Comparison of ENCODE assay signal across 9 mouse cellular contexts in the genomic region with DNA sequence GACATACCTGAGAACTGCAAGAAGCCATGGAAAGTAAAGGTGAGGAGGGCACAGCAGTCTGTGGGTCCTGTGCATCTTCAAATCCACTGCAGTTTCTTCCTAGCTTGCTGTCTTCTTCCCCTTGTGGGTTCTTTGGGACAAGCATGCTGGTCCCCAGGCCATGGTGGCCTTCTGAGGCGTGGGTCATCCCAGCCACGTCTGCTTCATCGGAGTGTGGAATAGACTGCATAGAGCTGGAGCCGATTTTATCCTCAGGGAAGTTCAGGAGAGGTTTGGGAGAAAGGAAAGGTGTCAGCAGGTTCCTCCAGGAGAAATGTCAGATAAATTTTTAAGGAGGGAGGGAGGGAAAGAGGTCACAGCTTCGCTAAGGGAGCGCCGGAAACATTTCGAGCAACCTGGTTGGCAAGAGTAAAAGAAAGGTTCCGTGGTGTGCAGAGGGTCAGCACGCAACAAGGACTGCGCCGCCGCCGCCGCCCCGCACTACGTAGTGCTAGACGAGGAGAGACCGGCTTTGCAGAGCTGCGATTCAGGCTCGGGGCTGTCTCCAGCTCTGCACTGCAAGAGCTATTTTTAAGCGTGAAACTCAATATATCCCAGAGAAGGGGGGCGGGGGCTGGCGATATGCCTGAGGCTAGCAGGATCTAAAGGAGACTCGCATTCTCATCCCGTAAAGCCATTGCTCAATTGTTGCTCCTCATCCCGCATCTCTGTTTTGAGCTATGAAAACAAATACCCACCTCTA. TPM values are rescaled to one million over a fixed set of nuclear protein-coding genes. Genes with fewer than 3 reads are reported as not detected.
A peak's percentile ranks its signal among the peaks of the same experiment; 100 is the strongest.
DNase-seq lines count a peak whose midpoint lies in the region; ATAC-seq and TF ChIP-seq lines count a peak whose summit lies in the region.
"Had no signal": no experiment of that assay in that cellular context is flagged by ENCODE, and none has a peak within 500 bp of the region (broad histone marks: within the 10 kb centered on the region; RNA-seq: fewer than 3 reads in every experiment).

A gene (minus strand): TSS at position 657 of the 742 bp plus-strand sequence.

- no peak for ATAC-seq in limb, embryonic 11.5 days (ENCODE audit: insufficient number of reproducible peaks, low FRiP score, low TSS enrichment, low read depth)
- peak; percentile 94 for ATAC-seq in neural tube, embryonic 15.5 days (ENCODE audit: low FRiP score)

- intact Hi-C loops in heart, postnatal 10 days (cut with DNase I), result loop anchor here (5.0 kb wide), 2 partner anchors 43 to 63 kb away; no protein-coding TSS in a partner anchor

- peak; percentile 16; the same call in 1 of the 2 replicates for TF ChIP-seq POLR2A in brain, embryonic 14.5 days (IDR thresholded peaks at IDR 0.05; ENCODE audit: borderline replicate concordance, extremely low read depth, insufficient read depth, insufficient read length, poor library complexity, severe bottlenecking)

- peaks cover 4 to 13% of the 10 kb centered on the region in 2 experiments; a peak in 3 of 4 replicates for H3K4me1 ChIP-seq in ES-E14 (ENCODE audit: control insufficient read depth in 2 of 2, insufficient read depth in 2 of 2, low read length in 2 of 2, poor library complexity in 1 of 2)
- no peaks in the 10 kb centered on the region for H3K4me1 ChIP-seq in limb, embryonic 11.5 days (ENCODE audit: control insufficient read depth, insufficient read depth, low read length)
- peaks cover 16% of the 10 kb centered on the region; the same call in 1 of the 2 replicates for H3K4me1 ChIP-seq in neural tube, embryonic 15.5 days

- H3K9ac ChIP-seq in ES-E14 (ENCODE audit: insufficient read depth, low read depth, low read length, poor library complexity, severe bottlenecking), result no peak within 1 kb of the TSS
- peak within 1 kb of the TSS; percentile 49; the same call in 1 of the 2 replicates for H3K9ac ChIP-seq in limb, embryonic 11.5 days (ENCODE audit: low read length)
- peak within 1 kb of the TSS; percentile 60 for H3K9ac ChIP-seq in neural tube, embryonic 15.5 days (replicated peaks)

- no peaks in the 10 kb centered on the region for H3K36me3 ChIP-seq in ES-E14 (ENCODE audit: control insufficient read depth, insufficient read depth, low read length, poor library complexity, severe bottlenecking)
- no peaks in the 10 kb centered on the region for H3K36me3 ChIP-seq in limb, embryonic 11.5 days (ENCODE audit: control insufficient read depth, insufficient read depth, low read length)
- H3K36me3 ChIP-seq in neural tube, embryonic 15.5 days, result no peaks in the 10 kb centered on the region

- peaks cover 5% of the 10 kb centered on the region for H3K27me3 ChIP-seq in limb, embryonic 11.5 days (ENCODE audit: control insufficient read depth, insufficient read depth, low read length)
- no peaks in the 10 kb centered on the region for H3K27me3 ChIP-seq in neural tube, embryonic 15.5 days (replicated peaks)

- H3K4me2 ChIP-seq in limb, embryonic 11.5 days (ENCODE audit: low read depth, severe bottlenecking), result peak within 1 kb of the TSS; percentile 66
- H3K4me2 ChIP-seq in neural tube, embryonic 15.5 days, result peak within 1 kb of the TSS; percentile 74

- DNase-seq in ES-E14 (ENCODE audit: low read depth, low spot score), result no peak
- peak; percentile 79 for DNase-seq in brain, embryonic 14.5 days (ENCODE audit: low read depth)
- peak; percentile 6 for DNase-seq in fibroblast of lung, adult 2 months (ENCODE audit: low read depth)
- DNase-seq in heart, postnatal 10 days, result peak; percentile 37 to 55
- peak; percentile 54 for DNase-seq in limb, embryonic 11.5 days (ENCODE audit: low spot score)
- no peak for DNase-seq in spleen, postnatal 36 days (ENCODE audit: low spot score in 2 of 2)
- DNase-seq in kidney, postnatal 25 days, result no peak

- WGBS in limb, embryonic 11.5 days, result 5% methylated on average over 27 of the region's 27 CpGs
- WGBS in neural tube, embryonic 15.5 days, result 2% methylated on average over 27 of the region's 27 CpGs

- H3K9me3 ChIP-seq in ES-E14 (ENCODE audit: control insufficient read depth, insufficient read depth, low read depth, low read length), result no peaks in the 10 kb centered on the region
- no peaks in the 10 kb centered on the region for H3K9me3 ChIP-seq in limb, embryonic 11.5 days (ENCODE audit: control insufficient read depth, low read length)
- no peaks in the 10 kb centered on the region for H3K9me3 ChIP-seq in neural tube, embryonic 15.5 days (replicated peaks)

- peak within 1 kb of the TSS; percentile 24 to 35; a peak in 2 of 4 replicates for H3K4me3 ChIP-seq in ES-E14 (ENCODE audit: insufficient read depth in 1 of 2, low read depth in 1 of 2, low read length in 2 of 2, poor library complexity in 1 of 2, severe bottlenecking in 1 of 2)
- peak within 1 kb of the TSS; percentile 39 for H3K4me3 ChIP-seq in limb, embryonic 11.5 days (ENCODE audit: low read depth, low read length)
- H3K4me3 ChIP-seq in neural tube, embryonic 15.5 days (replicated peaks), result peak within 1 kb of the TSS; percentile 50

- TF ChIP-seq CTCF in brain, embryonic 14.5 days (IDR thresholded peaks at IDR 0.05; ENCODE audit: borderline replicate concordance, extremely low read depth, insufficient read depth, insufficient read length), result no peak

- in situ Hi-C loops in ES-E14 (cut with MboI; ENCODE audit: low sequenced_read_pairs in 2 of 2, unreplicated experiment in 2 of 2), result no loop called here

- no peak within 1 kb of the TSS for H3K27ac ChIP-seq in ES-E14 (ENCODE audit: insufficient read depth, low read depth, low read length, poor library complexity, severe bottlenecking)
- H3K27ac ChIP-seq in limb, embryonic 11.5 days (replicated peaks; ENCODE audit: low read depth, low read length), result no peak within 1 kb of the TSS
- H3K27ac ChIP-seq in neural tube, embryonic 15.5 days (replicated peaks), result peak within 1 kb of the TSS; percentile 85

TF ChIP-seq in ES-E14, 5 proteins besides CTCF, POLR2A, EP300 and RAD21:
- TF ChIP-seq ZC3H11A (IDR thresholded peaks at IDR 0.05; ENCODE audit: borderline replicate concordance, low read depth, low read length), result no peak
- no peak for TF ChIP-seq MAFK (IDR thresholded peaks at IDR 0.05; ENCODE audit: insufficient read depth, low read depth, low read length)
- no peak for TF ChIP-seq CHD2 (IDR thresholded peaks at IDR 0.05; ENCODE audit: low read depth, low read length)
- TF ChIP-seq ZNF384 (IDR thresholded peaks at IDR 0.05; ENCODE audit: low read depth, low read length), result no peak
- TF ChIP-seq HCFC1 (IDR thresholded peaks at IDR 0.05; ENCODE audit: borderline replicate concordance, insufficient read depth, low read length), result no peak

RNA-seq across cellular contexts. Expression of the gene that starts here (rescaled TPM):
- total RNA-seq in ES-E14 (2012; rRNA removed), result 0.74 and 1.1 TPM in 2 replicates
- polyA plus RNA-seq in brain, embryonic 14.5 days (2012; rRNA removed), result 4.1 and 4.5 TPM in 2 replicates
- total RNA-seq in heart, postnatal 10 days (2021), result 1 to 10 TPM; 1.8 to 3.2 TPM
- polyA plus RNA-seq in limb, embryonic 11.5 days (2014; fragmentation: Nextera tagmentation; extraction: Ambion mirVana), result 0.11 TPM in 1 of 2 replicates, not detected in the other
- polyA plus RNA-seq in neural tube, embryonic 15.5 days (2015; fragmentation: Nextera tagmentation; extraction: Ambion mirVana), result 3.5 and 4.2 TPM in 2 replicates
- total RNA-seq: neutrophil, adult 5-6 weeks had no signal

Comparison
In these comparisons a context has a peak if more than half of its experiments do, and no peak if none do; other contexts are left out.
1. Peak in DNase-seq, H3K4me3 ChIP-seq, H3K9ac ChIP-seq and H3K4me2 ChIP-seq in limb, embryonic 11.5 days; RNA of the gene not detected or under 1 TPM.
2. DNase-seq: peak in brain, embryonic 14.5 days (single experiment), fibroblast of lung, adult 2 months (single experiment) and heart, postnatal 10 days (2 of 2); none in ES-E14 (single experiment), spleen, postnatal 36 days (0 of 2) and kidney, postnatal 25 days (0 of 2).
3. Peak in every context shown above with its lines, with median percentiles within 50 percentile points of each other: H3K4me3 ChIP-seq.